Mouse (Mus musculus) MEL (cell line): ENCODE data around the gene Elp5. TPM values are rescaled to one million over a fixed set of nuclear protein-coding genes. Genes with fewer than 3 reads are reported as not detected.

ENCODE experiments used
- DNase-seq: peaks from one replicate; pipeline ENCODE4 v3.0.0; 2011; ENCODE audit warnings: low read depth, low spot score
- H3K27ac ChIP-seq: 2 replicates; pipeline ENCODE4 v1.5.1; 2012; ENCODE audit warnings: low read depth, mild to moderate bottlenecking, control low read depth, low read length, moderate library complexity; ENCODE audit not compliant: control insufficient read depth
- H3K27me3 ChIP-seq, 2 experiments: fragments of 150-350 bp in 1 of 2; sonication (generic) in 1 of 2; 2 replicates each; pipeline ENCODE4 v1.6.1; 2012; ENCODE audit warnings: low read length in 2 of 2, mild to moderate bottlenecking in 2 of 2, improper control_type of control experiment in 1 of 2, moderate library complexity in 1 of 2; ENCODE audit not compliant: insufficient read depth in 2 of 2, control insufficient read depth in 1 of 2
- H3K36me3 ChIP-seq, 2 experiments: 2 replicates each; pipeline ENCODE4 v1.6.1; 2012 to 2014; ENCODE audit warnings: low read length in 2 of 2, improper control_type of control experiment in 1 of 2, inconsistent platforms in 1 of 2, mild to moderate bottlenecking in 1 of 2; ENCODE audit not compliant: insufficient read depth in 2 of 2, control insufficient read depth in 1 of 2
- H3K4me1 ChIP-seq, 2 experiments: fragments of 150-350 bp in 1 of 2; sonication (generic) in 1 of 2; 2 replicates each; pipeline ENCODE4 v1.6.1; 2012; ENCODE audit warnings: low read length in 2 of 2, improper control_type of control experiment in 1 of 2, mild to moderate bottlenecking in 1 of 2; ENCODE audit not compliant: insufficient read depth in 2 of 2, control insufficient read depth in 1 of 2
- H3K4me3 ChIP-seq, 2 experiments: fragments of 150-350 bp in 1 of 2; sonication (generic) in 1 of 2; 2 replicates each; pipeline ENCODE4 v1.5.1; 2012; ENCODE audit warnings: low read depth in 2 of 2, low read length in 2 of 2, mild to moderate bottlenecking in 2 of 2, moderate library complexity in 2 of 2, control low read depth in 1 of 2, improper control_type of control experiment in 1 of 2; ENCODE audit not compliant: control insufficient read depth in 1 of 2, insufficient read depth in 1 of 2
- H3K79me2 ChIP-seq: 2 replicates; pipeline ENCODE4 v1.6.1; 2012; ENCODE audit warnings: mild to moderate bottlenecking, low read length, moderate library complexity; ENCODE audit not compliant: control insufficient read depth, poor library complexity, insufficient read depth
- H3K9ac ChIP-seq: 2 replicates; pipeline ENCODE4 v1.6.1; 2012; ENCODE audit warnings: low read depth, mild to moderate bottlenecking, control low read depth, low read length, moderate library complexity; ENCODE audit not compliant: control insufficient read depth, poor library complexity, severe bottlenecking
- H3K9me3 ChIP-seq: fragments of 150-350 bp; sonication (generic); replicated peaks from 2 replicates; pipeline ENCODE4 v1.6.1; 2012; ENCODE audit warnings: mild to moderate bottlenecking, low read length, improper control_type of control experiment, moderate library complexity; ENCODE audit not compliant: insufficient read depth
- BHLHE40 ChIP-seq: IDR thresholded peaks from 2 replicates; pipeline ENCODE4 v1.6.1; 2012; ENCODE audit warnings: low read depth, mild to moderate bottlenecking, inconsistent platforms, low read length, improper control_type of control experiment, borderline replicate concordance
- CHD2 ChIP-seq: IDR thresholded peaks from 2 replicates; pipeline ENCODE4 v1.6.1; 2011; ENCODE audit warnings: low read length, improper control_type of control experiment
- E2F4 ChIP-seq: IDR thresholded peaks from 2 replicates; pipeline ENCODE4 v1.6.1; 2011; ENCODE audit warnings: low read depth, low read length, improper control_type of control experiment, borderline replicate concordance
- ELF1 ChIP-seq: IDR thresholded peaks from 2 replicates; pipeline ENCODE4 v1.6.1; 2014; ENCODE audit warnings: low read depth, mild to moderate bottlenecking, inconsistent platforms, low read length, improper control_type of control experiment, moderate library complexity
- EP300 ChIP-seq, 2 experiments: IDR thresholded peaks; 2 replicates each; pipeline ENCODE4 v1.6.1; 2011; ENCODE audit warnings: improper control_type of control experiment in 2 of 2, low read length in 2 of 2, low read depth in 1 of 2, mild to moderate bottlenecking in 1 of 2
- ETS1 ChIP-seq: IDR thresholded peaks from 2 replicates; pipeline ENCODE4 v1.6.1; 2012; ENCODE audit warnings: low read depth, mild to moderate bottlenecking, inconsistent platforms, low read length, improper control_type of control experiment, moderate library complexity
- GABPA ChIP-seq: IDR thresholded peaks from 2 replicates; pipeline ENCODE4 v1.6.1; 2012; ENCODE audit warnings: low read depth, mild to moderate bottlenecking, inconsistent platforms, low read length, improper control_type of control experiment, moderate library complexity
- GATA1 ChIP-seq: IDR thresholded peaks from 2 replicates; pipeline ENCODE4 v1.6.1; 2011; ENCODE audit warnings: low read depth, low read length, improper control_type of control experiment
- HCFC1 ChIP-seq: IDR thresholded peaks from 2 replicates; pipeline ENCODE4 v1.6.1; 2012; ENCODE audit warnings: low read depth, mild to moderate bottlenecking, inconsistent platforms, low read length, improper control_type of control experiment, moderate library complexity
- JUND ChIP-seq: IDR thresholded peaks from 2 replicates; pipeline ENCODE4 v1.6.1; 2011; ENCODE audit warnings: low read depth, mild to moderate bottlenecking, improper control_type of control experiment, low read length
- KAT2A ChIP-seq: conservative IDR thresholded peaks from 2 replicates; pipeline ENCODE4 v1.6.1; 2012; ENCODE audit warnings: low read depth, low read length, improper control_type of control experiment, inconsistent platforms
- MAFK ChIP-seq: IDR thresholded peaks from 2 replicates; pipeline ENCODE4 v1.6.1; 2011; ENCODE audit warnings: low read depth, mild to moderate bottlenecking, low read length, improper control_type of control experiment, borderline replicate concordance
- MAX ChIP-seq: IDR thresholded peaks from 2 replicates; pipeline ENCODE4 v1.6.1; 2011; ENCODE audit warnings: low read length, improper control_type of control experiment
- MEF2A ChIP-seq: IDR thresholded peaks from 2 replicates; pipeline ENCODE4 v1.6.1; 2014; ENCODE audit warnings: low read depth, mild to moderate bottlenecking, inconsistent platforms, low read length, improper control_type of control experiment; ENCODE audit not compliant: poor library complexity, insufficient replicate concordance, severe bottlenecking; ENCODE audit errors: extremely low read depth
- MXI1 ChIP-seq: IDR thresholded peaks from 2 replicates; pipeline ENCODE4 v1.6.1; 2011; ENCODE audit warnings: mild to moderate bottlenecking, low read depth, low read length, improper control_type of control experiment
- MYB ChIP-seq: IDR thresholded peaks from 2 replicates; pipeline ENCODE4 v1.6.1; 2011; ENCODE audit warnings: mild to moderate bottlenecking, low read depth, low read length, improper control_type of control experiment
- MYC ChIP-seq: IDR thresholded peaks from 2 replicates; pipeline ENCODE4 v1.6.1; 2011; ENCODE audit warnings: low read depth, mild to moderate bottlenecking, low read length, improper control_type of control experiment, moderate library complexity
- NELFE ChIP-seq: IDR thresholded peaks from 2 replicates; pipeline ENCODE4 v1.6.1; 2011; ENCODE audit warnings: low read depth, low read length, improper control_type of control experiment
- NRF1 ChIP-seq: IDR thresholded peaks from 2 replicates; pipeline ENCODE4 v1.6.1; 2014; ENCODE audit warnings: low read depth, mild to moderate bottlenecking, inconsistent platforms, low read length, improper control_type of control experiment, moderate library complexity; ENCODE audit not compliant: poor library complexity, insufficient read depth, severe bottlenecking
- POLR2A ChIP-seq, 2 experiments: IDR thresholded peaks; 2 replicates each; pipeline ENCODE4 v1.6.1; 2011 to 2012; ENCODE audit warnings: low read length in 2 of 2, mild to moderate bottlenecking in 2 of 2, control low read depth in 1 of 2, improper control_type of control experiment in 1 of 2, low read depth in 1 of 2, moderate library complexity in 1 of 2; ENCODE audit not compliant: control insufficient read depth in 1 of 2, insufficient read depth in 1 of 2, poor library complexity in 1 of 2
- POLR2AphosphoS5 ChIP-seq: IDR thresholded peaks from 2 replicates; pipeline ENCODE4 v1.6.1; 2012; ENCODE audit warnings: low read depth, borderline replicate concordance, mild to moderate bottlenecking, inconsistent platforms, low read length, moderate library complexity, mixed read lengths
- RAD21 ChIP-seq: IDR thresholded peaks from 2 replicates; pipeline ENCODE4 v1.6.1; 2011; ENCODE audit warnings: mild to moderate bottlenecking, low read depth, low read length, improper control_type of control experiment
- SIN3A ChIP-seq: IDR thresholded peaks from 2 replicates; pipeline ENCODE4 v1.6.1; 2012; ENCODE audit warnings: low read length, improper control_type of control experiment, inconsistent platforms
- SMC3 ChIP-seq: IDR thresholded peaks from 2 replicates; pipeline ENCODE4 v1.6.1; 2011; ENCODE audit warnings: low read depth, low read length, improper control_type of control experiment
- TAL1 ChIP-seq: IDR thresholded peaks from 2 replicates; pipeline ENCODE4 v1.6.1; 2012; ENCODE audit warnings: mild to moderate bottlenecking, inconsistent platforms, low read length, moderate library complexity, mixed read lengths
- TBP ChIP-seq: IDR thresholded peaks from 2 replicates; pipeline ENCODE4 v1.8.0; 2011; ENCODE audit warnings: low read depth, low read length, improper control_type of control experiment
- TCF12 ChIP-seq: IDR thresholded peaks from 2 replicates; pipeline ENCODE4 v1.6.1; 2014; ENCODE audit warnings: low read depth, mild to moderate bottlenecking, inconsistent platforms, low read length, improper control_type of control experiment, moderate library complexity
- ZKSCAN1 ChIP-seq: IDR thresholded peaks from 2 replicates; pipeline ENCODE4 v1.6.1; 2012; ENCODE audit warnings: low read depth, mild to moderate bottlenecking, inconsistent platforms, low read length, improper control_type of control experiment, moderate library complexity
- ZMIZ1 ChIP-seq: IDR thresholded peaks from 2 replicates; pipeline ENCODE4 v1.6.1; 2012; ENCODE audit warnings: low read depth, mild to moderate bottlenecking, inconsistent platforms, low read length, improper control_type of control experiment, moderate library complexity
- ZNF384 ChIP-seq: IDR thresholded peaks from 2 replicates; pipeline ENCODE4 v1.6.1; 2012; ENCODE audit warnings: low read depth, mild to moderate bottlenecking, inconsistent platforms, low read length, improper control_type of control experiment
- polyA plus RNA-seq, 2 experiments: library from polyadenylated mRNA; stranded (reverse) in 1 of 2; unstranded in 1 of 2; fragments of >175 nt in 1 of 2; fragments of >200 nt in 1 of 2; gene quantifications; 2 replicates each; pipeline versions ENCODE4 v1.2.1 to v1.2.4; 2012; ENCODE audit warnings: low replicate concordance in 2 of 2, low read depth in 1 of 2; ENCODE audit not compliant: insufficient read length in 2 of 2, insufficient read depth in 1 of 2, missing spikeins in 1 of 2
- total RNA-seq: library from RNA; depleted of rRNA; stranded (reverse); fragments of 300-350 nt; gene quantifications from 2 replicates; pipeline ENCODE4 v1.2.3, GENCODE M21; 2012

Elp5 gene
- total and polyA plus RNA-seq, 3 experiments, result 189 to 222 TPM; not detected in 1

GRCm38 (mm10) chr11:69931769-69932168, 50.5 kb downstream of the Elp5 start:
- 0 out of 2 replicates have a peak, but pooled peaks have one; percentile 1 for TF ChIP-seq SIN3A
- TF ChIP-seq ZNF384, result peak; percentile 63; the same call in 1 of the 2 replicates
- TF ChIP-seq NRF1, result no peak
- peak overlapping the region; percentile 17 to 47 for H3K4me3 ChIP-seq
- peak overlapping the region; percentile 56 for H3K9ac ChIP-seq
- H3K4me1 ChIP-seq, result peaks cover 9 to 37% of the 10 kb centered on the region in 2 experiments; a peak in 3 of 4 replicates
- DNase-seq, result peak; percentile 43
- no peaks in the 10 kb centered on the region for H3K27me3 ChIP-seq
- H3K9me3 ChIP-seq, result no peaks in the 10 kb centered on the region
- no peaks in the 10 kb centered on the region for H3K79me2 ChIP-seq
- H3K27ac ChIP-seq, result peak overlapping the region; percentile 99
- peaks cover 0 to 36% of the 10 kb centered on the region in 2 experiments; a peak in 2 of 4 replicates for H3K36me3 ChIP-seq

DNA sequence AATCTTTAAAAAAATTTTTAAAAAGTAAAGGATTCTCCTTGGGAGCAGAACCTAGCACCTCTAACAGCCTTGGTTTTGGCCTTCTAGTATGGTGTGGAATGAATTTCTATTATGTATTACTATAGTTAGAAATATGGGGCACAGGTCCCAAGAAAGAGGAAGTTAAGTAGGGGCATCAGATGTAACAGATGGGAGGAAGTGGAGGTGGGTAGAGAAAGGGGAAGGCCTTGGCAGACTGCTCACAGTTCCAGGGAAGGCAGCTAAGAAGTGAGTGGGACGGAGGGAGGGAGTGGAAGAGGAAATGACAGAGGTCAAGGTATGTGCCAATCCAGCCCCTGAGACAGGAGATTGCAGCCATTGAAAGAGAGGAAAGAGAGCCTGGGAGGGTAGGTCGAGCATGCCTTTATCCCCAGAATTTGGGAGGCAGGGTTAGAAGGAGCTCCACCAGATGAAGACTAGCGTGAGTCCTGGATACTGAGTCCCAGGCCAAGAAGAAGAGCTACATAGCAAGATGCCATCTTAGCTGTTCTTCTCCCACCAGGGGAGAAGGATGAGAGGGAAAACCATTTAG, 51.3 kb downstream of the Elp5 start:
- peak; percentile 96 for DNase-seq
- Histone ChIP-seq H3K4me3 (peak overlapping the region; percentile 45 to 47), H3K27me3 (no peaks in the 10 kb centered on the region), H3K79me2 (no peaks in the 10 kb centered on the region), H3K9ac (peak overlapping the region; percentile 56), H3K27ac (peak overlapping the region; percentile 99), H3K36me3 (peaks cover 0 to 36% of the 10 kb centered on the region in 2 experiments; a peak in 2 of 4 replicates), H3K4me1 (peaks cover 9 to 37% of the 10 kb centered on the region in 2 experiments; a peak in 3 of 4 replicates), H3K9me3 (no peaks in the 10 kb centered on the region)
- TF ChIP-seq NELFE (peak; percentile 49; the same call in 1 of the 2 replicates), MYB (no peak), EP300 (IDR thresholded peaks at IDR 0.05; ENCODE audit: low read depth in 1 of 2, low read length in 2 of 2) (peak; percentile 76 to 78), ETS1 (peak; percentile 92), POLR2A (IDR thresholded peaks at IDR 0.05; ENCODE audit: control insufficient read depth in 1 of 2, insufficient read depth in 1 of 2, low read depth in 1 of 2, low read length in 2 of 2, poor library complexity in 1 of 2) (peak in 1 of 2 experiments; percentile 51; a peak in 1 of 4 replicates), ZMIZ1 (no peak), MYC (peak; percentile 23; the same call in 1 of the 2 replicates), MAX (no peak; the same call in 1 of the 2 replicates), TCF12 (peak; percentile 38; the same call in 1 of the 2 replicates), TAL1 (peak; percentile 45), ZKSCAN1 (no peak), KAT2A (no peak), ELF1 (no peak), CHD2 (no peak), E2F4 (no peak), MXI1 (peak; percentile 50; the same call in 1 of the 2 replicates), MEF2A (no peak), ZNF384 (no peak), GATA1 (no peak), TBP (0 out of 2 replicates have a peak, but pooled peaks have one; percentile 12), GABPA (no peak), BHLHE40 (no peak), SMC3 (no peak; the same call in 1 of the 2 replicates), HCFC1 (0 out of 2 replicates have a peak, but pooled peaks have one; percentile 25), POLR2AphosphoS5 (no peak), MAFK (no peak), RAD21 (no peak), JUND (no peak)
